Mouse (Mus musculus) C2C12 (cell line): ENCODE measurements around the gene S100a16. TPM values are rescaled to one million over a fixed set of nuclear protein-coding genes. Genes with fewer than 3 reads are reported as not detected.

Experiments
- H3K27me3 ChIP-seq: one replicate; pipeline ENCODE4 v1.6.1; 2011; ENCODE audit not compliant: control insufficient read depth, insufficient read depth, insufficient read length
- H3K36me3 ChIP-seq: one replicate; pipeline ENCODE4 v1.6.1; 2011; ENCODE audit not compliant: control insufficient read depth, insufficient read depth
- H3K4me3 ChIP-seq: one replicate; pipeline ENCODE4 v1.5.1; 2011; ENCODE audit warnings: mild to moderate bottlenecking, control low read depth; ENCODE audit not compliant: poor library complexity, insufficient read depth, severe bottlenecking
- H3K79me2 ChIP-seq: one replicate; pipeline ENCODE4 v1.6.1; 2011; ENCODE audit not compliant: control insufficient read depth, insufficient read depth
- H3K79me3 ChIP-seq: one replicate; pipeline ENCODE4 v1.6.1; 2011; ENCODE audit warnings: low read depth, control low read depth
- H3ac ChIP-seq: one replicate; pipeline ENCODE3; 2011; ENCODE audit warnings: low read depth; ENCODE audit not compliant: control insufficient read depth, insufficient read length
- CEBPB ChIP-seq: IDR thresholded peaks from one replicate; pipeline ENCODE4 v1.6.1; 2011; ENCODE audit warnings: low read depth, mild to moderate bottlenecking, control low read depth, moderate library complexity
- CTCF ChIP-seq: IDR thresholded peaks from one replicate; pipeline ENCODE4 v1.5.1; 2011; ENCODE audit not compliant: control insufficient read depth, insufficient read depth, insufficient read length
- FOSL1 ChIP-seq: IDR thresholded peaks from one replicate; pipeline ENCODE4 v1.8.0; 2011; ENCODE audit warnings: mild to moderate bottlenecking, low read length; ENCODE audit not compliant: poor library complexity, insufficient read depth, severe bottlenecking
- MAX ChIP-seq: IDR thresholded peaks from one replicate; pipeline ENCODE4 v1.6.1; 2011; ENCODE audit warnings: mild to moderate bottlenecking, control low read depth
- MYOD1 ChIP-seq: IDR thresholded peaks from one replicate; pipeline ENCODE4 v1.6.1; 2011; ENCODE audit warnings: low read depth; ENCODE audit not compliant: control insufficient read depth, insufficient read length
- MYOG ChIP-seq: IDR thresholded peaks from one replicate; pipeline ENCODE4 v1.6.1; 2011; ENCODE audit not compliant: control insufficient read depth, insufficient read length; ENCODE audit errors: extremely low read depth
- USF1 ChIP-seq: IDR thresholded peaks from one replicate; pipeline ENCODE4 v1.6.1; 2011; ENCODE audit warnings: low read depth, mild to moderate bottlenecking, control low read depth, moderate library complexity
- polyA plus RNA-seq: library from polyadenylated mRNA; unstranded; fragments of >200 nt; fragmentation: generic; extraction: Trizol; gene quantifications from one replicate; pipeline ENCODE4 v1.2.1, GENCODE M21; 2012; ENCODE audit warnings: missing spikeins

The S100a16 gene
- polyA plus RNA-seq, 1 experiment: 49.2 TPM

- H3K27me3 ChIP-seq: no peaks in the 10 kb centered on the region
- TF ChIP-seq MYOD1: peak; percentile 85
- TF ChIP-seq FOSL1: no peak
- H3K36me3 ChIP-seq: no peaks in the 10 kb centered on the region
- H3K79me2 ChIP-seq: no peaks in the 10 kb centered on the region
- H3K4me3 ChIP-seq: no peak overlapping the region
- no peaks in the 10 kb centered on the region for H3K79me3 ChIP-seq
- no peak overlapping the region for H3ac ChIP-seq
Observed at GRCm38 (mm10) chr3:90589390-90589789, 52.3 kb downstream of the S100a16 start.

- H3K27me3 ChIP-seq: no peaks in the 10 kb centered on the region
- H3K4me3 ChIP-seq: no peak within 1 kb of the TSS
- TF ChIP-seq FOSL1: no peak
- no peak for TF ChIP-seq CEBPB
- no peak for TF ChIP-seq CTCF
- no peak for TF ChIP-seq MAX
- no peak for TF ChIP-seq MYOD1
- TF ChIP-seq USF1: no peak
- no peak for TF ChIP-seq MYOG
- H3ac ChIP-seq: no peak within 1 kb of the TSS
- H3K79me3 ChIP-seq: no peaks in the 10 kb centered on the region
- no peaks in the 10 kb centered on the region for H3K79me2 ChIP-seq
- H3K36me3 ChIP-seq: no peaks in the 10 kb centered on the region
Observed at GRCm38 (mm10) chr3:90589947-90590346, 52.9 kb downstream of the S100a16 start, which contains the start of gene S100a2. Gene S100a2 (plus strand): TSS chr3:90590247.

Other genes with a start within 250 kb of the S100a16 start
- gene Gatad2b, start 244.1 kb upstream of the S100a16 start, polyA plus RNA-seq: 14.2 TPM
- gene Slc27a3, start 147.3 kb upstream of the S100a16 start, polyA plus RNA-seq: 8.6 TPM
- gene Ints3, start 103.6 kb upstream of the S100a16 start, polyA plus RNA-seq: 39.3 TPM
- gene Npr1, start 71.4 kb upstream of the S100a16 start, polyA plus RNA-seq: 1.0 TPM
- gene Ilf2, start 61.1 kb upstream of the S100a16 start, polyA plus RNA-seq: 93.9 TPM
- gene Snapin, start 46.2 kb upstream of the S100a16 start, polyA plus RNA-seq: 18.8 TPM
- 103 TPM for gene Chtop, start 27.8 kb upstream of the S100a16 start, polyA plus RNA-seq
- gene S100a1, start 22.9 kb upstream of the S100a16 start, polyA plus RNA-seq: 96.0 TPM
- gene S100a13, start 22.8 kb upstream of the S100a16 start, polyA plus RNA-seq: 96.7 TPM
- 0.96 TPM for gene S100a14, start 10.4 kb upstream of the S100a16 start, polyA plus RNA-seq
- 22.0 TPM for gene S100a3, start 23.3 kb downstream of the S100a16 start, polyA plus RNA-seq
- gene S100a2, start 53.0 kb downstream of the S100a16 start, polyA plus RNA-seq: not detected
- 1.5 TPM for gene Gm42674, start 64.7 kb downstream of the S100a16 start, polyA plus RNA-seq
- 11,980 TPM for gene S100a4, start 66.5 kb downstream of the S100a16 start, polyA plus RNA-seq
- gene S100a5, start 71.3 kb downstream of the S100a16 start, polyA plus RNA-seq: 0.43 TPM
- 4,076 TPM for gene S100a6, start 75.6 kb downstream of the S100a16 start, polyA plus RNA-seq
- 0.11 TPM for gene S100a7a, start 116.8 kb downstream of the S100a16 start, polyA plus RNA-seq
- not detected for gene S100a8, start 131.7 kb downstream of the S100a16 start, polyA plus RNA-seq
- gene S100a9, start 158.5 kb downstream of the S100a16 start, polyA plus RNA-seq: not detected
- not detected for gene Pglyrp4, start 189.7 kb downstream of the S100a16 start, polyA plus RNA-seq
- not detected for gene Gm5849, start 240.6 kb downstream of the S100a16 start, polyA plus RNA-seq